Mouse (Mus musculus) lung, postnatal 0 days (tissue): ENCODE data around the gene Hes5. TPM values are rescaled to one million over a fixed set of nuclear protein-coding genes. Genes with fewer than 3 reads are reported as not detected.

ENCODE experiments used
- ATAC-seq: fragments of 200-750 bp; cut with Nextera tagmentation; 2 replicates; pipeline ENCODE4 v1.8.0; 2017; ENCODE audit warnings: moderate library complexity
- DNase-seq: peaks from one replicate; pipeline ENCODE4 v3.0.0-alpha.2; 2016; ENCODE audit warnings: low spot score
- H3K27ac ChIP-seq: fragments of 300-500 bp; sonication (generic); 2 replicates; pipeline ENCODE4 v1.5.1; 2014; ENCODE audit warnings: antibody characterized with exemption, mild to moderate bottlenecking, low read length, mixed read lengths
- H3K27me3 ChIP-seq: fragments of 300-500 bp; sonication (generic); replicated peaks from 2 replicates; pipeline ENCODE4 v1.6.1; 2014; ENCODE audit warnings: low read length, mixed read lengths; ENCODE audit not compliant: insufficient read depth
- H3K36me3 ChIP-seq: fragments of 300-500 bp; sonication (generic); 2 replicates; pipeline ENCODE4 v1.6.1; 2014; ENCODE audit warnings: low read length, mixed read lengths; ENCODE audit not compliant: insufficient read depth
- H3K4me1 ChIP-seq: fragments of 300-500 bp; sonication (generic); 2 replicates; pipeline ENCODE4 v1.6.1; 2014; ENCODE audit warnings: antibody characterized with exemption, low read depth, low read length, mixed read lengths; ENCODE audit not compliant: insufficient read depth
- H3K4me2 ChIP-seq: fragments of 300-500 bp; sonication (generic); replicated peaks from 2 replicates; pipeline ENCODE4 v1.6.1; 2014; ENCODE audit warnings: low read depth, mild to moderate bottlenecking, low read length, moderate library complexity, mixed read lengths
- H3K4me3 ChIP-seq: fragments of 300-500 bp; sonication (generic); 2 replicates; pipeline ENCODE4 v1.5.1; 2014; ENCODE audit warnings: low read depth, low read length
- H3K9ac ChIP-seq: fragments of 300-500 bp; sonication (generic); replicated peaks from 2 replicates; pipeline ENCODE4 v1.6.1; 2014; ENCODE audit warnings: low read depth, mild to moderate bottlenecking
- H3K9me3 ChIP-seq: fragments of 300-500 bp; sonication (generic); 2 replicates; pipeline ENCODE4 v1.6.1; 2016; ENCODE audit warnings: low read length, mixed read lengths
- CTCF ChIP-seq: IDR thresholded peaks from 2 replicates; pipeline ENCODE4 v1.5.1; 2016; ENCODE audit warnings: antibody characterized with exemption, mild to moderate bottlenecking
- EP300 ChIP-seq: IDR thresholded peaks from 2 replicates; pipeline ENCODE4 v1.6.1; 2016; ENCODE audit warnings: antibody characterized with exemption, mild to moderate bottlenecking, control low read depth
- WGBS: fragments of 180-500 bp; shearing (Covaris S2); extraction: QIAGEN DNeasy Blood & Tissue Kit; methylation state at CpG from one replicate; pipeline ENCODE4 v1.1.7; 2014; 5-methylcytosine and 5-hydroxymethylcytosine counted together
- polyA plus RNA-seq: library from polyadenylated mRNA; unstranded; fragments of >200 nt; fragmentation: Nextera tagmentation; extraction: Ambion mirVana; gene quantifications from 2 replicates; pipeline ENCODE4 v1.2.1, GENCODE M21; 2015

Gene Hes5
- polyA plus RNA-seq, 1 experiment from 2014 or later: 0.10 TPM

DNA sequence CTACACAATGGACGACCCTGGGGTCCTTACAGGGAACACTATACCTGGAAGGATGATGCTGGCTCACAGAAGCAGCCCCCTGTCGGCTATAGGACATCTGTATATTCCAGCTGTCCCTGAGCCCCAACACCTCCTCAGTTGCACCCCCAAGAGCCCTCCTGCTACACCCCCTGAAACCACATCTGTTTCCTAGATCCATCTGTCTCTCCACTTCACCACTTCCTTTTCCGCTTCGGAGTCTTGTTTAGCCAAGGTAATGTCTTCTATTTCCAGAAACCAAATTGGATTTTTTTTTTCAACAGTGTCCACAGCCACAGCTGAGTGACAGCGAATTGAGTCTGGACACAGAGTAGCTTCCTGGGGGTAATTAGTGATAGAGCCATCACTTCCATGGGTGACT is 38.7 kb downstream of the Hes5 start:
- TF ChIP-seq CTCF: no peak
- TF ChIP-seq EP300: no peak
- 58% methylated on average over 5 of the region's 5 CpGs for WGBS

GRCm38 (mm10) chr4:155005278-155005677 is 44.6 kb downstream of the Hes5 start:
- ATAC-seq (no peak), DNase-seq (no peak)
- Histone ChIP-seq H3K4me2 (no peak overlapping the region), H3K4me1 (no peaks in the 10 kb centered on the region; the same call in 1 of the 2 replicates), H3K27ac (no peak overlapping the region), H3K27me3 (no peaks in the 10 kb centered on the region), H3K9ac (no peak overlapping the region), H3K9me3 (no peaks in the 10 kb centered on the region), H3K4me3 (no peak overlapping the region), H3K36me3 (no peaks in the 10 kb centered on the region)
- TF ChIP-seq EP300 (no peak), CTCF (no peak)
- 64% methylated on average over 3 of the region's 3 CpGs for WGBS

More for the DNA sequence above, 38.7 kb downstream of the Hes5 start:
- Histone ChIP-seq H3K4me1 (no peaks in the 10 kb centered on the region; the same call in 1 of the 2 replicates), H3K9me3 (no peaks in the 10 kb centered on the region), H3K4me3 (no peak overlapping the region), H3K27ac (no peak overlapping the region), H3K27me3 (no peaks in the 10 kb centered on the region), H3K4me2 (no peak overlapping the region), H3K9ac (no peak overlapping the region), H3K36me3 (no peaks in the 10 kb centered on the region)
- ATAC-seq (no peak), DNase-seq (no peak)

DNA sequence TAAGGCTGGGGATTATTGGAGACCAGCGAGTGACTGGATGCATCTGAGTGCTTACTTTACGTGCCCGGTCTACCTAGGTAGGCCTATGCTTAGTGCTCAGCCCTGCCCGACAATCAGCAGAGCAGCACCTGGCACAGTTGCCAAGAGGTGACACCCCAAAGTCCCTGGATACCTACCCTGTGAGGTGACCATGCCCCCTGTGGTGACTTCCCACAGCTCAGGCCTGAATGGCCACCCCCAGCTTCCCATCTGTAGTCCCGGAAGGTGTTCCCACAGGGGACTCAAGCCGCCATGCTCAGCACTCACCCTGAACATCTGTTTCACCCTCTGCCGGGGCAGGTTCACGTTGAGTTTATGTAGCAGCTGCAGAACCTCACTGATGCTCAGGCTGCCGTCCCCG is 45.6 kb downstream of the Hes5 start:
- ATAC-seq (no peak), DNase-seq (no peak)
- Histone ChIP-seq H3K9ac (no peak overlapping the region), H3K4me2 (no peak overlapping the region), H3K27ac (no peak overlapping the region), H3K27me3 (no peaks in the 10 kb centered on the region), H3K4me3 (no peak overlapping the region), H3K9me3 (no peaks in the 10 kb centered on the region), H3K36me3 (no peaks in the 10 kb centered on the region), H3K4me1 (no peaks in the 10 kb centered on the region)
- TF ChIP-seq EP300 (no peak), CTCF (no peak)
- 50% methylated on average over 10 of the region's 10 CpGs for WGBS

- Histone ChIP-seq H3K4me3 (no peak overlapping the region), H3K27me3 (no peaks in the 10 kb centered on the region), H3K9ac (no peak overlapping the region), H3K36me3 (no peaks in the 10 kb centered on the region), H3K4me2 (no peak overlapping the region), H3K9me3 (no peaks in the 10 kb centered on the region), H3K27ac (no peak overlapping the region), H3K4me1 (no peaks in the 10 kb centered on the region)
- TF ChIP-seq EP300 (no peak), CTCF (no peak)
- no peak for ATAC-seq
- WGBS: 81% methylated on average over 3 of the region's 3 CpGs
- DNase-seq: no peak
Measured at GRCm38 (mm10) chr4:155007641-155008040, 46.9 kb downstream of the Hes5 start.

DNA sequence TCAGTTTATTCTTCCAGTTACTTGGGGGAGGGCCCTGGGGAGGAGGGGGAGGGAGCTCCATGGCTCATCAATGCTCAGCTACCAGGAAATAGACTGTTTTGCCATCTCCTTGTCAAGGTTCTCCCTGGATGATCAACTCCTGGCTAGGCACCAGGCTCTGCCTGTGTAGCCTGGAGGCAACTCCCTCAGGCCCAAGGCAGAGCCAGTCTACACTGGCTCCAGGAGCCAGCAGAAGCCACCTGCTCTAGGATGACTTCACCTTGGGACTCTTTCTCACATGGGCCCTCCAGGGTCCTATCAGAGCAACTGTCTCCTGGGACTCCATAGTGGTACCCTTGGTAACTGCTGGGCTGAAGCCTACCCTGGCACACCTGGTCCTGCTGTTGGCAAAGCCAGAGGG is 47.4 kb downstream of the Hes5 start:
- no peak for TF ChIP-seq EP300
- TF ChIP-seq CTCF: no peak
- Histone ChIP-seq H3K36me3 (no peaks in the 10 kb centered on the region), H3K27ac (no peak overlapping the region), H3K27me3 (no peaks in the 10 kb centered on the region), H3K4me2 (no peak overlapping the region), H3K9ac (no peak overlapping the region), H3K4me1 (no peaks in the 10 kb centered on the region), H3K4me3 (no peak overlapping the region), H3K9me3 (no peaks in the 10 kb centered on the region)
- ATAC-seq (no peak), DNase-seq (no peak)

- DNase-seq (no peak), ATAC-seq (no peak)
- WGBS: 66% methylated on average over 3 of the region's 3 CpGs
- H3K27ac ChIP-seq: no peak overlapping the region
- no peaks in the 10 kb centered on the region for H3K36me3 ChIP-seq
- no peak overlapping the region for H3K9ac ChIP-seq
- no peaks in the 10 kb centered on the region for H3K27me3 ChIP-seq
- no peak overlapping the region for H3K4me2 ChIP-seq
- H3K4me3 ChIP-seq: no peak overlapping the region
- no peaks in the 10 kb centered on the region for H3K4me1 ChIP-seq
- H3K9me3 ChIP-seq: no peaks in the 10 kb centered on the region
- no peak for TF ChIP-seq EP300
Measured at GRCm38 (mm10) chr4:155009216-155009615, 48.5 kb downstream of the Hes5 start.

- no peaks in the 10 kb centered on the region for H3K27me3 ChIP-seq
- H3K4me2 ChIP-seq: no peak overlapping the region
- no peak for DNase-seq
- no peak overlapping the region for H3K9ac ChIP-seq
- TF ChIP-seq CTCF: no peak
- no peak for TF ChIP-seq EP300
- 84% methylated on average over 5 of the region's 5 CpGs for WGBS
- no peak overlapping the region for H3K27ac ChIP-seq
- ATAC-seq: no peak
- no peaks in the 10 kb centered on the region for H3K4me1 ChIP-seq
- H3K4me3 ChIP-seq: no peak overlapping the region
- H3K9me3 ChIP-seq: no peaks in the 10 kb centered on the region
- H3K36me3 ChIP-seq: no peaks in the 10 kb centered on the region
Measured at GRCm38 (mm10) chr4:155010870-155011269, 50.1 kb downstream of the Hes5 start.
